Mouse (Mus musculus): ENCODE results near the gene Serinc3.

GRCm38 (mm10) chr2:163641681-163642080, 3.2 kb downstream of the Serinc3 start:
- TF ChIP-seq CTCF (IDR thresholded peaks at IDR 0.05; ENCODE audit: borderline replicate concordance, extremely low read depth, insufficient read depth, insufficient read length) (no peak), POLR2A (IDR thresholded peaks at IDR 0.05; ENCODE audit: borderline replicate concordance, extremely low read depth, insufficient read depth, insufficient read length, poor library complexity, severe bottlenecking) (no peak)

Measured in brain, embryonic 14.5 days (tissue).